Mouse (Mus musculus) kidney, postnatal 25 days (tissue): Measurements from ENCODE around the gene Inhbc.

Experiments
- DNase-seq, 2 experiments: peaks; one replicate each; pipeline ENCODE4 v3.0.0; 2021; ENCODE audit warnings: mixed read lengths in 2 of 2

Inhbc gene

GRCm38 (mm10) chr10:127351719-127352118, 18.5 kb downstream of the Inhbc start:
- DNase-seq, result no peak

- DNase-seq, result peak in 1 of 2 experiments; percentile 55
Observed at GRCm38 (mm10) chr10:127351285-127351595, 19.0 kb downstream of the Inhbc start.

- DNase-seq, result peak; percentile 83
Observed at GRCm38 (mm10) chr10:127350594-127351284, 19.5 kb downstream of the Inhbc start.

- no peak for DNase-seq
Observed at GRCm38 (mm10) chr10:127349810-127350209, 20.4 kb downstream of the Inhbc start.

GRCm38 (mm10) chr10:127348957-127349356, 21.3 kb downstream of the Inhbc start:
- DNase-seq, result no peak

GRCm38 (mm10) chr10:127346173-127346572, 24.1 kb downstream of the Inhbc start:
- DNase-seq, result no peak

- no peak for DNase-seq
Observed at GRCm38 (mm10) chr10:127343029-127343428, 27.2 kb downstream of the Inhbc start.

GRCm38 (mm10) chr10:127341891-127342639, 28.2 kb downstream of the Inhbc start, which contains the start of gene Gli1:
Gene Gli1, minus strand, starts transcription at chr10:127341974.
- DNase-seq, result peak; percentile 84 to 87

- no peak for DNase-seq
Observed at GRCm38 (mm10) chr10:127341360-127341690, 28.9 kb downstream of the Inhbc start.

GRCm38 (mm10) chr10:127340577-127341359, 29.5 kb downstream of the Inhbc start:
- DNase-seq, result no peak

- DNase-seq, result peak; percentile 57 to 70
Observed at GRCm38 (mm10) chr10:127339683-127340576, 30.3 kb downstream of the Inhbc start.

GRCm38 (mm10) chr10:127338930-127339682, 31.1 kb downstream of the Inhbc start:
- DNase-seq, result peak; percentile 87 to 94

GRCm38 (mm10) chr10:127337536-127338099, 32.6 kb downstream of the Inhbc start:
- DNase-seq, result no peak

GRCm38 (mm10) chr10:127336952-127337351, 33.3 kb downstream of the Inhbc start:
- DNase-seq, result no peak

GRCm38 (mm10) chr10:127335271-127335670, 35.0 kb downstream of the Inhbc start:
- DNase-seq, result no peak

- DNase-seq, result no peak
Observed at GRCm38 (mm10) chr10:127333152-127333551, 37.1 kb downstream of the Inhbc start.

- no peak for DNase-seq
Observed at GRCm38 (mm10) chr10:127332211-127332874, 37.9 kb downstream of the Inhbc start.

GRCm38 (mm10) chr10:127330212-127330611, 40.0 kb downstream of the Inhbc start:
- DNase-seq, result no peak

GRCm38 (mm10) chr10:127327461-127328145, 42.6 kb downstream of the Inhbc start:
- peak in 1 of 2 experiments; percentile 27 for DNase-seq

- DNase-seq, result peak; percentile 31 to 60
Observed at GRCm38 (mm10) chr10:127326828-127327227, 43.4 kb downstream of the Inhbc start.
